Mouse (Mus musculus) heart, embryonic 12.5 days (tissue): Measurements from ENCODE around the gene R3hdm2. TPM values are rescaled to one million over a fixed set of nuclear protein-coding genes. Genes with fewer than 3 reads are reported as not detected.

Experiments used
- ATAC-seq: fragments of 200-750 bp; cut with Nextera tagmentation; 2 replicates; pipeline ENCODE4 v1.8.0; 2017; ENCODE audit warnings: moderate TSS enrichment, moderate library complexity; ENCODE audit not compliant: insufficient number of reproducible peaks, low FRiP score
- H3K27ac ChIP-seq: fragments of 300-500 bp; sonication (generic); 2 replicates; pipeline ENCODE4 v1.5.1; 2016; ENCODE audit warnings: mild to moderate bottlenecking, moderate library complexity; ENCODE audit not compliant: poor library complexity, severe bottlenecking
- H3K27me3 ChIP-seq: fragments of 300-500 bp; sonication (generic); replicated peaks from 2 replicates; pipeline ENCODE4 v1.6.1; 2016; ENCODE audit warnings: mild to moderate bottlenecking, moderate library complexity
- H3K36me3 ChIP-seq: fragments of 300-500 bp; sonication (generic); 2 replicates; pipeline ENCODE4 v1.6.1; 2016; ENCODE audit warnings: mild to moderate bottlenecking, moderate library complexity
- H3K4me1 ChIP-seq: fragments of 300-500 bp; sonication (generic); replicated peaks from 2 replicates; pipeline ENCODE4 v1.6.1; 2016; ENCODE audit warnings: mild to moderate bottlenecking
- H3K4me2 ChIP-seq: fragments of 300-500 bp; sonication (generic); 2 replicates; pipeline ENCODE4 v1.6.1; 2016; ENCODE audit warnings: mild to moderate bottlenecking, moderate library complexity
- H3K4me3 ChIP-seq: fragments of 300-500 bp; sonication (generic); 2 replicates; pipeline ENCODE4 v1.5.1; 2016; ENCODE audit warnings: mild to moderate bottlenecking
- H3K9ac ChIP-seq: fragments of 300-500 bp; sonication (generic); 2 replicates; pipeline ENCODE4 v1.6.1; 2016; ENCODE audit warnings: mild to moderate bottlenecking, moderate library complexity
- H3K9me3 ChIP-seq: fragments of 300-500 bp; sonication (generic); replicated peaks from 2 replicates; pipeline ENCODE4 v1.6.1; 2016; ENCODE audit warnings: mild to moderate bottlenecking, moderate library complexity
- WGBS: fragments of 180-500 bp; shearing (Covaris S2); methylation state at CpG from one replicate; pipeline ENCODE4 v1.1.7; 2016; 5-methylcytosine and 5-hydroxymethylcytosine counted together
- polyA plus RNA-seq: library from polyadenylated mRNA; unstranded; fragments of >200 nt; fragmentation: Nextera tagmentation; extraction: Ambion mirVana; gene quantifications from 2 replicates; pipeline ENCODE4 v1.2.1, GENCODE M21; 2016

The R3hdm2 gene
- polyA plus RNA-seq, 1 experiment from 2014 or later, result 35.8 TPM

- ATAC-seq, result no peak
- WGBS, result 74% methylated on average over 18 of the region's 18 CpGs
- Histone ChIP-seq H3K27ac (no peak within 1 kb of the TSS), H3K36me3 (no peaks in the 10 kb centered on the region), H3K9ac (no peak within 1 kb of the TSS), H3K27me3 (peaks cover 15% of the 10 kb centered on the region), H3K4me1 (peaks cover 8% of the 10 kb centered on the region; the same call in 1 of the 2 replicates), H3K4me3 (no peak within 1 kb of the TSS), H3K4me2 (no peak within 1 kb of the TSS), H3K9me3 (no peaks in the 10 kb centered on the region)
Measured at GRCm38 (mm10) chr10:127353909-127354895, 25.9 kb upstream of the R3hdm2 start, which contains the start of gene Inhbe. Gene Inhbe (minus strand): TSS chr10:127354411.

GRCm38 (mm10) chr10:127355336-127355735 lies 24.8 kb upstream of the R3hdm2 start:
- Histone ChIP-seq H3K36me3 (no peaks in the 10 kb centered on the region), H3K4me2 (no peak overlapping the region), H3K27me3 (peaks cover 15% of the 10 kb centered on the region), H3K4me1 (peaks cover 8% of the 10 kb centered on the region; the same call in 1 of the 2 replicates), H3K27ac (no peak overlapping the region), H3K9ac (no peak overlapping the region), H3K4me3 (no peak overlapping the region), H3K9me3 (no peaks in the 10 kb centered on the region)
- ATAC-seq, result no peak
- 83% methylated on average over 10 of the region's 10 CpGs for WGBS

- WGBS, result 73% methylated on average over 3 of the region's 3 CpGs
- no peak overlapping the region for H3K9ac ChIP-seq
Measured at GRCm38 (mm10) chr10:127360714-127361113, 19.4 kb upstream of the R3hdm2 start.

GRCm38 (mm10) chr10:127367116-127367515 lies 13.0 kb upstream of the R3hdm2 start:
- ATAC-seq, result no peak
- H3K4me3 ChIP-seq, result no peak overlapping the region
- H3K9me3 ChIP-seq, result peaks cover 3% of the 10 kb centered on the region; the same call in 1 of the 2 replicates
- WGBS, result 64% methylated on average over 5 of the region's 5 CpGs
- H3K36me3 ChIP-seq, result no peaks in the 10 kb centered on the region
- no peak overlapping the region for H3K27ac ChIP-seq
- no peak overlapping the region for H3K9ac ChIP-seq
- no peak overlapping the region for H3K4me2 ChIP-seq
- no peaks in the 10 kb centered on the region for H3K27me3 ChIP-seq
- no peaks in the 10 kb centered on the region for H3K4me1 ChIP-seq

More at GRCm38 (mm10) chr10:127360714-127361113, 19.4 kb upstream of the R3hdm2 start:
- Histone ChIP-seq H3K27me3 (no peaks in the 10 kb centered on the region; the same call in 1 of the 2 replicates), H3K36me3 (no peaks in the 10 kb centered on the region), H3K4me3 (no peak overlapping the region), H3K27ac (no peak overlapping the region), H3K4me1 (no peaks in the 10 kb centered on the region), H3K4me2 (no peak overlapping the region), H3K9me3 (peaks cover 4% of the 10 kb centered on the region; the same call in 1 of the 2 replicates)
- ATAC-seq, result no peak

- H3K36me3 ChIP-seq, result no peaks in the 10 kb centered on the region
- 82% methylated on average over 2 of the region's 2 CpGs for WGBS
- ATAC-seq, result no peak
Measured at GRCm38 (mm10) chr10:127368273-127368672, 11.9 kb upstream of the R3hdm2 start.

GRCm38 (mm10) chr10:127369834-127370820 lies 10.0 kb upstream of the R3hdm2 start, which contains the start of gene Inhbc:
Gene Inhbc (minus strand): TSS chr10:127370431.
- ATAC-seq, result no peak
- WGBS, result 68% methylated on average over 22 of the region's 22 CpGs

More at GRCm38 (mm10) chr10:127368273-127368672, 11.9 kb upstream of the R3hdm2 start:
- H3K4me1 ChIP-seq, result no peaks in the 10 kb centered on the region
- H3K4me3 ChIP-seq, result no peak overlapping the region
- H3K27me3 ChIP-seq, result no peaks in the 10 kb centered on the region
- H3K27ac ChIP-seq, result no peak overlapping the region
- H3K9ac ChIP-seq, result no peak overlapping the region
- no peak overlapping the region for H3K4me2 ChIP-seq
- H3K9me3 ChIP-seq, result no peaks in the 10 kb centered on the region

GRCm38 (mm10) chr10:127371023-127371422 lies 9.1 kb upstream of the R3hdm2 start:
- Histone ChIP-seq H3K4me1 (no peaks in the 10 kb centered on the region), H3K27ac (no peak overlapping the region), H3K27me3 (no peaks in the 10 kb centered on the region), H3K9me3 (0 out of 2 replicates have a peak, but pooled peaks cover 2% of the 10 kb centered on the region), H3K4me3 (no peak overlapping the region), H3K9ac (no peak overlapping the region), H3K4me2 (no peak overlapping the region), H3K36me3 (no peaks in the 10 kb centered on the region)
- WGBS, result 65% methylated on average over 2 of the region's 2 CpGs
- ATAC-seq, result no peak

More at GRCm38 (mm10) chr10:127369834-127370820, 10.0 kb upstream of the R3hdm2 start, which contains the start of gene Inhbc:
- Histone ChIP-seq H3K9me3 (no peaks in the 10 kb centered on the region), H3K4me3 (no peak within 1 kb of the TSS), H3K27ac (no peak within 1 kb of the TSS), H3K9ac (no peak within 1 kb of the TSS), H3K4me2 (no peak within 1 kb of the TSS), H3K36me3 (no peaks in the 10 kb centered on the region), H3K4me1 (no peaks in the 10 kb centered on the region), H3K27me3 (no peaks in the 10 kb centered on the region)

GRCm38 (mm10) chr10:127377700-127378099 lies 2.4 kb upstream of the R3hdm2 start:
- Histone ChIP-seq H3K9me3 (0 out of 2 replicates have a peak, but pooled peaks cover 2% of the 10 kb centered on the region), H3K27ac (no peak overlapping the region), H3K36me3 (no peaks in the 10 kb centered on the region), H3K4me1 (peaks cover 7% of the 10 kb centered on the region), H3K4me2 (no peak overlapping the region), H3K4me3 (no peak overlapping the region), H3K9ac (no peak overlapping the region), H3K27me3 (no peaks in the 10 kb centered on the region)
- ATAC-seq, result no peak
- 66% methylated on average over 3 of the region's 3 CpGs for WGBS

GRCm38 (mm10) chr10:127379654-127380053 lies 473 bp upstream of the R3hdm2 start:
- Histone ChIP-seq H3K27ac (peak overlapping the region; percentile 93), H3K4me2 (peak overlapping the region; percentile 76), H3K9me3 (0 out of 2 replicates have a peak, but pooled peaks cover 2% of the 10 kb centered on the region), H3K27me3 (no peaks in the 10 kb centered on the region), H3K9ac (no peak overlapping the region; the same call in 1 of the 2 replicates), H3K36me3 (no peaks in the 10 kb centered on the region), H3K4me3 (peak overlapping the region; percentile 64), H3K4me1 (peaks cover 12% of the 10 kb centered on the region)
- 79% methylated on average over 8 of the region's 8 CpGs for WGBS
- no peak for ATAC-seq
